Mouse (Mus musculus) liver, embryonic 12.5 days (tissue): ENCODE results near the gene Cbx2. TPM values are rescaled to one million over a fixed set of nuclear protein-coding genes. Genes with fewer than 3 reads are reported as not detected.

Experiments
- ATAC-seq: fragments of 200-750 bp; cut with Nextera tagmentation; 2 replicates; pipeline ENCODE4 v1.8.0; 2017; ENCODE audit warnings: moderate number of reproducible peaks, mild to moderate bottlenecking, moderate library complexity
- H3K27ac ChIP-seq: fragments of 300-500 bp; sonication (generic); 2 replicates; pipeline ENCODE4 v1.5.1; 2016; ENCODE audit warnings: mild to moderate bottlenecking
- H3K27me3 ChIP-seq: fragments of 300-500 bp; sonication (generic); replicated peaks from 2 replicates; pipeline ENCODE4 v1.6.1; 2016; ENCODE audit warnings: mild to moderate bottlenecking, moderate library complexity
- H3K36me3 ChIP-seq: fragments of 300-500 bp; sonication (generic); 2 replicates; pipeline ENCODE4 v1.6.1; 2016; ENCODE audit warnings: mild to moderate bottlenecking, moderate library complexity
- H3K4me1 ChIP-seq: fragments of 300-500 bp; sonication (generic); 2 replicates; pipeline ENCODE4 v1.6.1; 2016
- H3K4me2 ChIP-seq: fragments of 300-500 bp; sonication (generic); 2 replicates; pipeline ENCODE4 v1.6.1; 2016; ENCODE audit warnings: mild to moderate bottlenecking, moderate library complexity
- H3K4me3 ChIP-seq: fragments of 300-500 bp; sonication (generic); 2 replicates; pipeline ENCODE4 v1.5.1; 2016; ENCODE audit warnings: mild to moderate bottlenecking, moderate library complexity
- H3K9ac ChIP-seq: fragments of 300-500 bp; sonication (generic); 2 replicates; pipeline ENCODE4 v1.6.1; 2016; ENCODE audit warnings: mild to moderate bottlenecking, moderate library complexity
- H3K9me3 ChIP-seq: fragments of 300-500 bp; sonication (generic); replicated peaks from 2 replicates; pipeline ENCODE4 v1.6.1; 2016; ENCODE audit warnings: mild to moderate bottlenecking, moderate library complexity
- WGBS: fragments of 180-500 bp; shearing (Covaris S2); methylation state at CpG from one replicate; pipeline ENCODE4 v1.1.7; 2016; ENCODE audit not compliant: insufficient replicate concordance; 5-methylcytosine and 5-hydroxymethylcytosine counted together
- polyA plus RNA-seq: library from polyadenylated mRNA; unstranded; fragments of >200 nt; fragmentation: Nextera tagmentation; extraction: Ambion mirVana; gene quantifications from 2 replicates; pipeline ENCODE4 v1.2.1, GENCODE M21; 2016

Gene Cbx2
- 8.6 TPM in 2 replicates for polyA plus RNA-seq

DNA sequence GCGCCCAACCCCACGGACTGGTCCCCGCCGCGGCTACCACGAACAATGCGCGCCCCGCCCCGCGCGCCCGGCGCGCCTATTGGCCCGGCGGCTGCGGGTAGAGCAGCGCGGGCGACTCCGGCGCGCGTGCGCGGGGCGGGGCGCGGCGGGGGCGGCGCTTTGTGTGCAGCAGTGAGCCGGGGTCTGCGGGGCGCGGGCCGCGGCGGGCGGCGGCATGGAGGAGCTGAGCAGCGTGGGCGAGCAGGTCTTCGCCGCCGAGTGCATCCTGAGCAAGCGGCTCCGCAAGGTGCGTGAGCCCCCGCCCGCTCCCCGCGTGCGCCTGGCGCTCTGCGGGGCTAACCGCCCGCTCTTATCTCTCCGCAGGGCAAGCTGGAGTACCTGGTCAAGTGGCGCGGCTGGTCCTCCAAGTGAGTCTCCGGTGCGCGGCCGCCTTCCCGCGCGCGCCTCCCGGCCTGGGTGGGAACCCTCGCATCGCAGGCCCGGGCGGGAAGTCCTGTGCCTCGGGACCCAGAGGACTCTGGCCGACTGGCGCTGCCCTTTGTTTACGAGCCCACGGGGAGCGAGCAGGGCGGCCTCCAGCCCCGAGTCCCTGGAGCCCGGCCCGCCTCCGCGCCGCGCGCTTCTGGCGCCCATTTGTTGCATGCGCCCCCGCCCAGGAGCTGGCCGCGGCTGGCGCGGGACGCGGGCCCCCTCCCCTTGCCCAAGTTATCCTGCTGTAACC lies at the start of gene Cbx2:
Gene Cbx2, plus strand, starts transcription at position 68 of the 721 bp plus-strand sequence.
- Histone ChIP-seq H3K9ac (peak within 1 kb of the TSS; percentile 67), H3K4me3 (peak within 1 kb of the TSS; percentile 68), H3K27me3 (peaks cover 83% of the 10 kb centered on the region), H3K4me1 (peaks cover 20% of the 10 kb centered on the region), H3K4me2 (peak within 1 kb of the TSS; percentile 84), H3K27ac (peak within 1 kb of the TSS; percentile 59), H3K9me3 (no peaks in the 10 kb centered on the region), H3K36me3 (peaks cover 16% of the 10 kb centered on the region)
- under 1% methylated on average over 99 of the region's 99 CpGs for WGBS
- ATAC-seq: peak; percentile 76

GRCm38 (mm10) chr11:118974340-118974739 lies 48.4 kb upstream of the Cbx2 start:
- 50% methylated on average over 7 of the region's 7 CpGs for WGBS
- no peak for ATAC-seq
- H3K4me1 ChIP-seq: peaks cover 6% of the 10 kb centered on the region; the same call in 1 of the 2 replicates
- H3K27ac ChIP-seq: no peak overlapping the region
- no peaks in the 10 kb centered on the region for H3K9me3 ChIP-seq
- no peaks in the 10 kb centered on the region for H3K36me3 ChIP-seq
- no peak overlapping the region for H3K4me3 ChIP-seq
- H3K4me2 ChIP-seq: no peak overlapping the region
- H3K27me3 ChIP-seq: peaks cover 52% of the 10 kb centered on the region
- no peak overlapping the region for H3K9ac ChIP-seq

DNA sequence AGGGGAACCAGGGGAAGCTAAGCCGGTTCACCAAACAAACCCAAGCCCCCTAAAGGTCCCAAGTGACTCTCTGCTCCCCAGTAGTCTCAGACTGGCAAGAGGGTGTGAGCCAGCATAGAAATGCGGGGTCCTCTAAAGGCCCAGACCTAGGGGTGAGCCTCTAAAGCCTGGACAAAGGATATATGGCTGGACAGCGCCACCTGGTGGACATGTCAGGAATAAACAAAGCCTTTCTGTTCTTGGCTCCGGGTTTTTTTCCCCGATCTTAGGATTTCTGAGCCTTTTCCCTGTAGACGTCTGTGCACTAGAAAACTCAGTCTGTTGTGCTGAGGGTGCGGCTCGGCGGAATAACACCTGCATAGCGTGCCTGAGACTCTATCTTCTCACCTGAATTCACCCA lies 47.3 kb upstream of the Cbx2 start:
- H3K9me3 ChIP-seq: no peaks in the 10 kb centered on the region
- ATAC-seq: no peak
- H3K36me3 ChIP-seq: no peaks in the 10 kb centered on the region
- H3K27ac ChIP-seq: no peak overlapping the region
- 4% methylated on average over 10 of the region's 10 CpGs for WGBS
- H3K27me3 ChIP-seq: peaks cover 48% of the 10 kb centered on the region
- no peak overlapping the region for H3K4me3 ChIP-seq
- peak overlapping the region; percentile 43 for H3K4me2 ChIP-seq
- peaks cover 6% of the 10 kb centered on the region; the same call in 1 of the 2 replicates for H3K4me1 ChIP-seq
- H3K9ac ChIP-seq: no peak overlapping the region

DNA sequence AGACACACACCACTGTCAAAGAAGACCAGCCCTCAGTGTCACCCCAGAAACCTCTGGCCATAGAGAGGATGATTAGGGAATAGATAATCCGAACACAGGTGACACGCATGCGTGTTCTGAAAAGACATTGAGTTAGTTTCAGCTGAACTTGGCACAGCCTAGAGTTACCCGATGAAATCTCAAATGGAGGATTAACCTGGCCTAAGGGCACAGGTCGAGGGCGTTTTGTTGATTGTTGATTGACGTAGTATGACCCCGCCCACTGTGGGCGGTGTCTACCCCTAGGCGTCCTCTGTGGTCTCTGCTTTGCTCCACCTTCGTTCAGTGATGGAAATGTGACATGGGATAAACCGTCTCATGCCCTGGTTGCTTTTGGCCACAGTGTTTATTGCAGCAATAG lies 46.8 kb upstream of the Cbx2 start:
- Histone ChIP-seq H3K27ac (no peak overlapping the region), H3K9me3 (no peaks in the 10 kb centered on the region), H3K4me2 (peak overlapping the region; percentile 43), H3K9ac (no peak overlapping the region), H3K4me1 (peaks cover 6% of the 10 kb centered on the region; the same call in 1 of the 2 replicates), H3K4me3 (no peak overlapping the region), H3K27me3 (peaks cover 43% of the 10 kb centered on the region), H3K36me3 (no peaks in the 10 kb centered on the region)
- ATAC-seq: no peak
- WGBS: 15% methylated on average over 12 of the region's 12 CpGs

DNA sequence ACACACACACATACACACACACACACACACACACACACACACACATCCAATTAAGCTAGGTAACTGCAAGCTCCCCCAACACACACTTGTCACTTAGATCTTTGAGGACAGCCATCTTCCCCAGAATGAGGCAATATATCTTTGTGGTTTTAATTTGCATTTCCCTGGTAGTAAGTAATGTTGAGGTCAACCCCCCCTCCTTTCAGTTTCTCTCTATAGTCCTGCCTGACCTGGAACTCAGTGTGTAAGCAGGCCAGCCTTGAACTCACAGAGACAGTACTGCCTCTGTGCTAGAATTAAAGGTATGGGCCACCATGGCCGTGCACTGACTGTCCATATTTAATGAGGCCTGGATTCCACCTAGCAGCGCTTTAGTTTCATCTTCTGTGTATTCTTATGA lies 42.4 kb upstream of the Cbx2 start:
- 67% methylated on average over 2 of the region's 2 CpGs for WGBS
- Histone ChIP-seq H3K9me3 (no peaks in the 10 kb centered on the region), H3K27me3 (peaks cover 25% of the 10 kb centered on the region; the same call in 1 of the 2 replicates), H3K9ac (no peak overlapping the region), H3K4me1 (peaks cover 6% of the 10 kb centered on the region; the same call in 1 of the 2 replicates), H3K36me3 (no peaks in the 10 kb centered on the region), H3K4me3 (no peak overlapping the region), H3K4me2 (no peak overlapping the region), H3K27ac (no peak overlapping the region)
- ATAC-seq: no peak

DNA sequence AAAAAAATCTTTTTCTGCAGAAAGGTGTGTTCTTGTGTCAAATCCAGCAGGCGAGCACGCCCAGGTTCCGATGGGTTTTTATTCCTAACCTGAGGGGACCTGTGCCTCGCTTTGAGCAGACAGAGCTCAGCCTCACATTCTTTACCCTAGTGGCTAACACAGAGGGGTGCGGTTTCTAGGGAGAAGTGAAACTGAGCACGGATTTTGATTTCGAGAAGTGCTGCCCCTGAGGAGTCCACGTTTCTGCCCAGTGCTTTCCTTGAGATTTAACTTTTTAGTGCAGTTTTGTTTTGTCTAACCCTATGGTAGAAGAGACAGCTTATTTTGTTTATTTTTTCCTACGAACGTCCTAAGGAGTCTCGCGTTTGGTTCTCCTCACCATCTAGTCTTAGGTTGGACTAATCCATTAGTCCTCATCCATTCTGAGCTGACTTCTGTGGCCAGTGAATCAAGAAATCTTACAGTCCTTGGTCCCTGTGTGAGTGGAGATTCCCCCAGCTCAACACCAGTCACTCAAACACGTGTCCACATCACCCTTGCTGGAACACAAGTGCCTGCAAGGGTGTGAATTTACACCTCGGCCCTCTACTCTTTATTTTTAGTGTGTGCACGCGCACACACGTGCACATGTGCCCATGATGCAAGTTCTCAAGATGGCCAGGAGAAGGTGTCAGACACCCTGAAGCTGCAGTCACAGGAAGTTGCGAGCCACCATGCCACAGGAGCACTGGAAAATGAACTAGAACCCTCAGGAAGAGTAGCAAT lies 41.6 kb upstream of the Cbx2 start:
- no peak overlapping the region for H3K9ac ChIP-seq
- no peaks in the 10 kb centered on the region for H3K4me1 ChIP-seq
- ATAC-seq: no peak
- H3K27ac ChIP-seq: no peak overlapping the region
- H3K4me3 ChIP-seq: no peak overlapping the region
- H3K9me3 ChIP-seq: no peaks in the 10 kb centered on the region
- H3K4me2 ChIP-seq: no peak overlapping the region
- WGBS: 53% methylated on average over 18 of the region's 18 CpGs
- H3K27me3 ChIP-seq: peaks cover 25% of the 10 kb centered on the region; the same call in 1 of the 2 replicates
- no peaks in the 10 kb centered on the region for H3K36me3 ChIP-seq

GRCm38 (mm10) chr11:118982593-118983113 lies 40.1 kb upstream of the Cbx2 start:
- H3K4me3 ChIP-seq: no peak overlapping the region
- no peak for ATAC-seq
- H3K27ac ChIP-seq: no peak overlapping the region
- no peaks in the 10 kb centered on the region for H3K4me1 ChIP-seq
- no peaks in the 10 kb centered on the region for H3K36me3 ChIP-seq
- H3K9ac ChIP-seq: no peak overlapping the region
- H3K27me3 ChIP-seq: peaks cover 26% of the 10 kb centered on the region; the same call in 1 of the 2 replicates
- WGBS: 49% methylated on average over 12 of the region's 12 CpGs
- no peaks in the 10 kb centered on the region for H3K9me3 ChIP-seq
- H3K4me2 ChIP-seq: no peak overlapping the region

- 47% methylated on average over 5 of the region's 5 CpGs for WGBS
- ATAC-seq: no peak
- no peak overlapping the region for H3K9ac ChIP-seq
- peaks cover 15% of the 10 kb centered on the region; the same call in 1 of the 2 replicates for H3K27me3 ChIP-seq
- no peak overlapping the region for H3K27ac ChIP-seq
- no peak overlapping the region for H3K4me2 ChIP-seq
- H3K4me1 ChIP-seq: no peaks in the 10 kb centered on the region
- no peaks in the 10 kb centered on the region for H3K9me3 ChIP-seq
- no peaks in the 10 kb centered on the region for H3K36me3 ChIP-seq
- no peak overlapping the region for H3K4me3 ChIP-seq
Observed at GRCm38 (mm10) chr11:118985571-118985970, 37.2 kb upstream of the Cbx2 start.

GRCm38 (mm10) chr11:118987999-118988398 lies 34.8 kb upstream of the Cbx2 start, which contains the start of gene Enpp7:
Enpp7 (plus strand) TSS chr11:118988188.
- Histone ChIP-seq H3K4me3 (no peak within 1 kb of the TSS), H3K9me3 (no peaks in the 10 kb centered on the region), H3K27me3 (peaks cover 23% of the 10 kb centered on the region; the same call in 1 of the 2 replicates), H3K27ac (no peak within 1 kb of the TSS), H3K4me2 (no peak within 1 kb of the TSS), H3K9ac (no peak within 1 kb of the TSS), H3K36me3 (no peaks in the 10 kb centered on the region), H3K4me1 (peaks cover 6% of the 10 kb centered on the region; the same call in 1 of the 2 replicates)
- 71% methylated on average over 10 of the region's 10 CpGs for WGBS
- ATAC-seq: no peak

GRCm38 (mm10) chr11:118992781-118993180 lies 30.0 kb upstream of the Cbx2 start:
- H3K4me3 ChIP-seq: no peak overlapping the region
- no peak overlapping the region for H3K9ac ChIP-seq
- H3K27me3 ChIP-seq: peaks cover 44% of the 10 kb centered on the region
- H3K4me2 ChIP-seq: no peak overlapping the region
- WGBS: 17% methylated on average over 3 of the region's 3 CpGs
- H3K4me1 ChIP-seq: peaks cover 6% of the 10 kb centered on the region; the same call in 1 of the 2 replicates
- no peaks in the 10 kb centered on the region for H3K36me3 ChIP-seq
- no peaks in the 10 kb centered on the region for H3K9me3 ChIP-seq
- no peak for ATAC-seq
- H3K27ac ChIP-seq: no peak overlapping the region

GRCm38 (mm10) chr11:118995448-118995847 lies 27.3 kb upstream of the Cbx2 start:
- Histone ChIP-seq H3K4me3 (no peak overlapping the region), H3K4me2 (no peak overlapping the region), H3K9ac (no peak overlapping the region), H3K4me1 (peaks cover 6% of the 10 kb centered on the region; the same call in 1 of the 2 replicates), H3K27me3 (peaks cover 68% of the 10 kb centered on the region), H3K27ac (no peak overlapping the region), H3K36me3 (no peaks in the 10 kb centered on the region), H3K9me3 (no peaks in the 10 kb centered on the region)
- no peak for ATAC-seq
- WGBS: 35% methylated on average over 4 of the region's 4 CpGs

DNA sequence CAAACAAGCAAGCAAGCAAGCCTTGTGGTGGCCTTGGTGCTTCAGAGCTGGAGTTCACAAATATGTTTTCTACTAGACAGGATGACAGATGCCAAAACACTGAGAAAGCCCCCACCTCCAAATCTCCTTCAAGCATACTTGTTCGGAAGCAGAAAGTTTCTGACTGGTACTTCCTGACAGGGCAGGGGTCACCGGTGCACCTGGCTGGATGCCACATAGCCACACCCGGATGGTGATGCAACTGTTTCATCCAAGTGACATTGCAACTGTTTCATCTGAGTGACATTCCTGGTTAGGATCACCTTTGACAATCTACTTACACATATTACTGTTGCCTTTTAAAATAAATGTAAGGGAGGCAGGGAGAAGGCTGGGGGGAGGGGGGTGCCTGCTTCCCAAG lies 25.6 kb upstream of the Cbx2 start:
- Histone ChIP-seq H3K4me1 (peaks cover 6% of the 10 kb centered on the region; the same call in 1 of the 2 replicates), H3K27ac (no peak overlapping the region), H3K9ac (no peak overlapping the region), H3K27me3 (peaks cover 79% of the 10 kb centered on the region), H3K4me2 (no peak overlapping the region), H3K36me3 (no peaks in the 10 kb centered on the region), H3K9me3 (no peaks in the 10 kb centered on the region), H3K4me3 (no peak overlapping the region)
- ATAC-seq: no peak
- WGBS: 60% methylated on average over 3 of the region's 3 CpGs
